Mouse (Mus musculus): ENCODE measurements around the gene Olfr750.

Olfr750 gene

GRCm38 (mm10) chr14:51088166-51088969 is 14.1 kb upstream of the Olfr750 start:
- peak; percentile 29 to 77 for DNase-seq (ENCODE audit: low spot score in 2 of 2)

- no peak for DNase-seq (ENCODE audit: low spot score in 2 of 2)
Observed at GRCm38 (mm10) chr14:51087762-51088161, 13.5 kb upstream of the Olfr750 start.

- DNase-seq (ENCODE audit: low spot score in 2 of 2): no peak
Observed at GRCm38 (mm10) chr14:51085911-51086310, 11.7 kb upstream of the Olfr750 start.

GRCm38 (mm10) chr14:51085086-51085485 is 10.9 kb upstream of the Olfr750 start:
- no peak for DNase-seq (ENCODE audit: low spot score in 2 of 2)

- DNase-seq (ENCODE audit: low spot score in 2 of 2): no peak
Observed at GRCm38 (mm10) chr14:51083805-51084204, 9.6 kb upstream of the Olfr750 start.

- peak in 1 of 2 experiments; percentile 26 for DNase-seq (ENCODE audit: low spot score in 2 of 2)
Observed at GRCm38 (mm10) chr14:51082599-51083581, 8.7 kb upstream of the Olfr750 start.

- DNase-seq (ENCODE audit: low spot score in 2 of 2): no peak
Observed at GRCm38 (mm10) chr14:51081035-51081434, 6.8 kb upstream of the Olfr750 start.

GRCm38 (mm10) chr14:51079180-51079579 is 4.9 kb upstream of the Olfr750 start:
- no peak for DNase-seq (ENCODE audit: low spot score in 2 of 2)

GRCm38 (mm10) chr14:51069617-51070016 is 4.6 kb downstream of the Olfr750 start:
- DNase-seq (ENCODE audit: low spot score in 2 of 2): peak in 1 of 2 experiments; percentile 10

- DNase-seq (ENCODE audit: low spot score in 2 of 2): no peak
Observed at GRCm38 (mm10) chr14:51068956-51069355, 5.3 kb downstream of the Olfr750 start.

- DNase-seq (ENCODE audit: low spot score in 2 of 2): no peak
Observed at GRCm38 (mm10) chr14:51060761-51061160, 13.5 kb downstream of the Olfr750 start.

GRCm38 (mm10) chr14:51057401-51057831 is 16.8 kb downstream of the Olfr750 start, which contains the start of gene Rnase12:
Gene Rnase12, minus strand, starts transcription at chr14:51057661.
- no peak for DNase-seq (ENCODE audit: low spot score in 2 of 2)

- DNase-seq (ENCODE audit: low spot score in 2 of 2): no peak
Observed at GRCm38 (mm10) chr14:51054243-51055237, 19.7 kb downstream of the Olfr750 start.

- DNase-seq (ENCODE audit: low spot score in 2 of 2): no peak
Observed at GRCm38 (mm10) chr14:51053176-51053575, 21.1 kb downstream of the Olfr750 start.

GRCm38 (mm10) chr14:51051941-51052340 is 22.3 kb downstream of the Olfr750 start:
- DNase-seq (ENCODE audit: low spot score in 2 of 2): no peak

- no peak for DNase-seq (ENCODE audit: low spot score in 2 of 2)
Observed at GRCm38 (mm10) chr14:51050063-51050462, 24.2 kb downstream of the Olfr750 start, which contains the start of gene Rnase11. Gene Rnase11, minus strand, starts transcription at chr14:51050163.

- no peak for DNase-seq (ENCODE audit: low spot score in 2 of 2)
Observed at GRCm38 (mm10) chr14:51047846-51048245, 26.4 kb downstream of the Olfr750 start.

- DNase-seq (ENCODE audit: low spot score in 2 of 2): no peak
Observed at GRCm38 (mm10) chr14:51041769-51042168, 32.5 kb downstream of the Olfr750 start, which contains the start of gene Rnase9. Gene Rnase9, minus strand, starts transcription at chr14:51041869.

GRCm38 (mm10) chr14:51036214-51036613 is 38.0 kb downstream of the Olfr750 start:
- DNase-seq (ENCODE audit: low spot score in 2 of 2): no peak

- DNase-seq (ENCODE audit: low spot score in 2 of 2): no peak
Observed at GRCm38 (mm10) chr14:51035206-51035605, 39.0 kb downstream of the Olfr750 start.
